Mouse (Mus musculus) olfactory bulb, adult 2 months (tissue): ENCODE data around the gene Irs3.

Source experiments
- CTCF ChIP-seq: fragments of 200-500 bp; IDR thresholded peaks from 2 replicates; pipeline ENCODE4 v1.5.1; 2012; ENCODE audit warnings: low read depth, mild to moderate bottlenecking, low read length, moderate library complexity; ENCODE audit not compliant: insufficient read depth
- POLR2A ChIP-seq: fragments of 200-500 bp; IDR thresholded peaks from 2 replicates; pipeline ENCODE4 v1.6.1; 2012; ENCODE audit warnings: mild to moderate bottlenecking, low read depth, low read length, moderate library complexity; ENCODE audit not compliant: insufficient read depth

DNA sequence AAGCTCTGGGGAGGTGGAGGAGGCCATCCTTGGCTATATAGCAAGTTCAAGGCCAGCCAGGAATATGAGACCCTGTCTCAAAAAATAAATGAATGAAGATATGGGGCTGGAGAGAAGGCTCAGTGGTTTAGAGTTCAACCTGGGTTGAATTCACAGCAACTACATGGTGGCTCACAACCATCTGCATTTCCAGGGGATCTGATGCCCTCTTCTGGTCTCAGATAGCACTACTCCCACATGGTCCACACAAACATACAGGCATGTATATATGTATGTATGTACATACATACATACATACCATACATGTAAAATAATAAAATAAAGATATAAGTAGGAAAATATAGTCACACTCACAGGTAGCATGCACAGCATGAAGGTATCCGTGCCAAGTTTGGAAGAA, 24.7 kb upstream of the Irs3 start:
- TF ChIP-seq CTCF, result no peak
- no peak for TF ChIP-seq POLR2A
